Comparison of ENCODE assay signal across 19 mouse cellular contexts in genomic region chr9:36900464-36900863, GRCm38 (mm10).
"Had no signal": no experiment of that assay in that cellular context is flagged by ENCODE, and none has a peak within 500 bp of the region (broad histone marks: within the 10 kb centered on the region; RNA-seq: fewer than 3 reads in every experiment).

No protein-coding gene starts in this region.

- H3K4me1 ChIP-seq: liver, embryonic 15.5 days; megakaryocyte, embryonic 14.5 days; midbrain, embryonic 13.5 days; midbrain, embryonic 15.5 days had no signal

- H3K4me3 ChIP-seq: liver, embryonic 15.5 days; lung, embryonic 15.5 days; megakaryocyte, embryonic 14.5 days; midbrain, embryonic 13.5 days; midbrain, embryonic 15.5 days; myocyte; neural tube, embryonic 13.5 days; neural tube, embryonic 15.5 days had no signal

- H3K27ac ChIP-seq: liver, embryonic 15.5 days; lung, embryonic 15.5 days; macrophage; midbrain, embryonic 13.5 days; midbrain, embryonic 15.5 days; neural tube, embryonic 13.5 days; neural tube, embryonic 15.5 days had no signal

- DNase-seq: liver, postnatal 0 days; lung, adult 2 months; lung, postnatal 14 days; lung, postnatal 36 days; retina, postnatal 1 day; right cerebral cortex, postnatal 14 days; spleen, adult 18-20 months; thymus, adult 2 months; thymus, postnatal 25 days; thymus, postnatal 4 days had no signal
